Mouse (Mus musculus) testis, adult 2 months (tissue): ENCODE results near the gene Stk10. TPM values are rescaled to one million over a fixed set of nuclear protein-coding genes. Genes with fewer than 3 reads are reported as not detected.

ENCODE experiments used
- H3K27ac ChIP-seq: fragments of 200-500 bp; 2 replicates; pipeline ENCODE4 v1.5.1; 2012; ENCODE audit warnings: low read depth, low read length; ENCODE audit not compliant: control insufficient read depth, insufficient read depth
- H3K27me3 ChIP-seq: fragments of 200-500 bp; 2 replicates; pipeline ENCODE4 v1.6.1; 2012; ENCODE audit warnings: mild to moderate bottlenecking, low read length, moderate library complexity; ENCODE audit not compliant: control insufficient read depth, insufficient read depth
- H3K36me3 ChIP-seq: fragments of 200-500 bp; 2 replicates; pipeline ENCODE4 v1.6.1; 2012; ENCODE audit warnings: mild to moderate bottlenecking, low read length; ENCODE audit not compliant: control insufficient read depth, insufficient read depth
- H3K4me1 ChIP-seq: fragments of 200-500 bp; 2 replicates; pipeline ENCODE4 v1.6.1; 2012; ENCODE audit warnings: low read length; ENCODE audit not compliant: control insufficient read depth, insufficient read depth
- H3K4me3 ChIP-seq: fragments of 200-500 bp; 2 replicates; pipeline ENCODE4 v1.5.1; 2012; ENCODE audit warnings: low read depth, mild to moderate bottlenecking, low read length, moderate library complexity, mixed read lengths; ENCODE audit not compliant: control insufficient read depth
- CTCF ChIP-seq: fragments of 200-500 bp; IDR thresholded peaks from 2 replicates; pipeline ENCODE4 v1.5.1; 2012; ENCODE audit warnings: low read depth, mild to moderate bottlenecking, inconsistent platforms, low read length, moderate library complexity; ENCODE audit not compliant: control insufficient read depth, insufficient read depth, insufficient replicate concordance
- POLR2A ChIP-seq: fragments of 200-500 bp; IDR thresholded peaks from 2 replicates; pipeline ENCODE4 v1.6.1; 2012; ENCODE audit warnings: low read depth, mild to moderate bottlenecking, inconsistent platforms, low read length, moderate library complexity; ENCODE audit not compliant: control insufficient read depth
- polyA plus RNA-seq: library from polyadenylated mRNA; depleted of rRNA; stranded (reverse); fragments of >200 nt; gene quantifications from 2 replicates; pipeline ENCODE4 v1.2.3, GENCODE M21; 2012

Gene Stk10
- polyA plus RNA-seq, 1 experiment: 38.3 TPM

DNA sequence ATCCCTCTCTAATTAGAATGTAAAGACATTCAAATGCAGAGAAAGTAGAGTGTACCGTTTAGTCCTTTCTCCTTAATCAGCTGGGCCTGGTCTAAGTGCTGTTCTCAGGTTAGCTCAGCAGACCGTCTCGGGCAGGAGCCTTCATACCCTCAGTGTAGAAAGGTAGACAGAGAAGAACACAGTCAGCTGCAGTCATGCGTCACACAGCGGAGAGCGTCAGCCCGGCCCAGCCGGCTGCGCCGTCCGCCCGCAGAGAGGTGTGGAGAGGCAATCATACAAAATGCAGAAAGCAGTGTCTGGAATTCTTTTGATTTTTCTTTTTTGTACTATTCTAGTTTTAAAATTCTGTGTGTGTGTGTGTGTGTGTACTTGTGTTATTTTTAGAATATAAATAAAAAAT lies 12.5 kb downstream of the Stk10 start:
- TF ChIP-seq POLR2A (no peak), CTCF (no peak)
- H3K4me3 ChIP-seq: no peak overlapping the region
- no peaks in the 10 kb centered on the region for H3K4me1 ChIP-seq

DNA sequence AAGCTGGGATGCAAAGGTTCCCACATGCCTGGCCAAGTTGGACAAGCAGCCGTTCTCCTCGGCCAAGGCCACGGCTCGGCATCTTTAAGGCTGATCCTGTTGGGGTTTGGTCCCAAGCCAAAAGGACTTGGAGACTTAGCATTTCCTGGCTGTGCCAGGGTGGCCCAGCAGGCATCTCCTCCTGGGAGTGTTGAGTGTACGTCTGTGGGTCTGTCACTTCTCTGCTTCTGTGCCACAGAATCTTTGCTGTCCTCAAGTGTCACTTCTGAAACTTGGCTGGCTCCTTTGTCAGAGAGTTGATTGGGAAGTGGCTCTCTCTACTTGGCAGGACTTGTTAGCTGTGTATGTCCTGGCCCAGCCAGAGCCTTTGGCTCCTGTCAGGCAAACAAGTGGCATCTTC lies 13.4 kb downstream of the Stk10 start:
- Histone ChIP-seq H3K4me1 (no peaks in the 10 kb centered on the region), H3K27ac (no peak overlapping the region), H3K4me3 (no peak overlapping the region), H3K27me3 (no peaks in the 10 kb centered on the region), H3K36me3 (no peaks in the 10 kb centered on the region)
- no peak for TF ChIP-seq POLR2A
- TF ChIP-seq CTCF: no peak

More for the DNA sequence above, 12.5 kb downstream of the Stk10 start:
- Histone ChIP-seq H3K36me3 (no peaks in the 10 kb centered on the region), H3K27ac (no peak overlapping the region), H3K27me3 (no peaks in the 10 kb centered on the region)

DNA sequence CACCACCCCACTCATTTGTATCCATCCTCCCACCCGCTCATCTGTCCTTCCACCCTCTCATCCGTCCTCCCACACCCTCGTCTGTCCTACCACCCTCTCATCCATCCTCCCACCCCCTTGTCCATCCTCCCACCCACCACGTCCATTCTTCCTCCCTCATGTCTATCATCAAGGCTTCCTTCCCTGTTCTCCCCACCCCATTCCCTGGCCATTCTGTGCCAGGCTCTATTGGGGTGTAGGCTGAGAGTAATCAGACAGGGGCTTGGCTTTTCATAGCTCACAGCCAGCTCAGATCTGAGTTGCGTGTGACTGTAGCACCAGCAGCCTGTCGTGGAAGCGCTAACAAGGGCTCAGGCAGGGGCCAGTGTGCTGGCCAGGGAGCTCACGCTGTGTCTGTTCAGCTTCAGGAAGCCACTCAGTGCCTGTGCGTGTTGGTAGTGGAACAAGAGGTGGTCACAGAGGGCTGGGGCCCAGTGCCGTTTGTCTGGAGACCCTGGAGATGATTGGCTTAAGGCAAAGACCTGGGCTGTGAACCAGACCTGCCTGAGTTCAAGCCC lies 14.4 kb downstream of the Stk10 start:
- Histone ChIP-seq H3K4me3 (no peak overlapping the region), H3K27me3 (no peaks in the 10 kb centered on the region), H3K4me1 (no peaks in the 10 kb centered on the region), H3K27ac (no peak overlapping the region), H3K36me3 (no peaks in the 10 kb centered on the region)
- no peak for TF ChIP-seq CTCF

DNA sequence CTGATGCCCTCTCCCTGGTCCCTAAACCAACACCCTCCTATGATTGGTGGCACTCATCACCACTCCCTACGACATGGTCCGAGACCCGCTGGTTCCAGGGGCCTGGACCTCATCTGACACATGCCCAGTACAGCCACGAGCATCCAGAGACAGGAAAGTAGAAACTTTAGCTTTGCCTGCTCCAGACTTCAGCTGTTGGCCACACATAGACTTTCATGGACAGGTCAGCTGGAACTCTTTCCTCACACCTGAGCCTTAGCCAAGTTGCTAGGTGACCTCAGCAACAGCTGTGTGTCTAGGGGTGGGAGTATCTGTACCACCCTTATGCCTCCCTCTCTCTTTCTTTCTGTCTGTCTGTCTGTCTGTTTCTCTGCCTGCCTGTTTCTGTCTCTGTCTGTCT lies 15.1 kb downstream of the Stk10 start:
- H3K4me3 ChIP-seq: no peak overlapping the region
- TF ChIP-seq CTCF (no peak), POLR2A (no peak)
- H3K4me1 ChIP-seq: no peaks in the 10 kb centered on the region
- H3K27me3 ChIP-seq: no peaks in the 10 kb centered on the region
- no peak overlapping the region for H3K27ac ChIP-seq
- no peaks in the 10 kb centered on the region for H3K36me3 ChIP-seq

DNA sequence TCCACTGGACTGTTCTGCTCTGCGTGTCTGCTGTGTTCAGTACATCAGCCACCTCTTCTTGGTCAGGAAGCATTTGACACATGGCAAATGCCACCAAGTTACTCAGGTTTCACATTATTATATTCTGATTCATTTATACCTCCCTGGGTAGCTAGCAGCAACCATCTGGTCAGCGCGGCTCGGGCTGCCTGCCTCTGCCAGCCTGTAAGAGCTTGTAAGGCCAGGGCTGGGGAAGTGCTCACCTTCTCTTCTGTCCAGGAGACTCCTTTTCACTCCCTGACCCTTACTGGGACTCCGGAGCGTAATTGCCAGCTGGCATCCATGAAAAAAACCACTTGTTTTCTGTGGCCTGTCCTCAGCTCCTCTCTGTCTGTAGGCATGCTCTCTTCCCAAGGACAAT lies 16.1 kb downstream of the Stk10 start:
- H3K27ac ChIP-seq: no peak overlapping the region
- H3K4me1 ChIP-seq: no peaks in the 10 kb centered on the region; the same call in 1 of the 2 replicates
- TF ChIP-seq POLR2A (no peak), CTCF (no peak)
- no peaks in the 10 kb centered on the region for H3K36me3 ChIP-seq
- no peak overlapping the region for H3K4me3 ChIP-seq
- H3K27me3 ChIP-seq: no peaks in the 10 kb centered on the region

DNA sequence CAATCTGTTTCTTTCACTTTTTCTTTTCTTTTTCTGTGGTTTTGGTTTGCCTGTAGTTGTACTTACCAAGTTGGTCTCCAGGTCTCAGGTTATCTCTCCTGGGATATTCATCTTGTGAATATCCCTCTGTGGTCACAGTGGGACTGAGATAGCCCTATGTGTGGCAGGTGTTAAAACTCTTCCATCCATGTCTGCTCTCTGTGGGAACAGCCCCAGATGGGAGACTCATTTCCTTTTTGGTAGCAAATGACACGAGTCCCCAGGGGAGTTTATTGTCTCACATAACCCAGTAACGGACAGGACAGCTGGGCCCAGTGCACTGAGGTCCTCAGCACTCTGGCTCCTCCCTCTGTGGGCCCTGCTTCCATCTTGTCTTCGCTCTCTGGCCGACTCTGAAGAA lies 17.0 kb downstream of the Stk10 start:
- Histone ChIP-seq H3K4me3 (no peak overlapping the region), H3K4me1 (no peaks in the 10 kb centered on the region; the same call in 1 of the 2 replicates), H3K36me3 (no peaks in the 10 kb centered on the region), H3K27me3 (no peaks in the 10 kb centered on the region), H3K27ac (no peak overlapping the region)
- TF ChIP-seq POLR2A: no peak
- TF ChIP-seq CTCF: no peak

DNA sequence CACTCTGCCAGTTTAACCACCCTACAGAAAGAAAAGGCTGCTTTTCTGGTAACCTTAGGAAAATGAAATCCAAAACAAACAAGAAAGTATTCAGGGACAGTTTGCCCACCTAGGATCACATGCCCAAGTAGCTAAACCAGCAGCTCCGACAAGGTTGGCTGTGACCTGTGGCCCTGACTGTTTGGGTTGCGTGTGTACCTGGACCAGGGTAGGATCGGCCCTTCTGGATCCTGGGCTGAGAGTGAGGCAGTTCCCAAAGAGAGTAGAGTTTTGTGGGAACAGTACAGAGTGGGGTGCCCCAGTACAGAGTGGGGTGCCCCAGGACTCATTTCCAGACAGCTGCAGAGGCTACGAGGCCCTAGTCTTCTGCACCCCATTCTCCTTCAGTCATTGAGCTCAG lies 18.0 kb downstream of the Stk10 start:
- H3K4me1 ChIP-seq: no peaks in the 10 kb centered on the region; the same call in 1 of the 2 replicates
- TF ChIP-seq POLR2A (no peak), CTCF (no peak)
- H3K27ac ChIP-seq: no peak overlapping the region

More for the DNA sequence above, 18.0 kb downstream of the Stk10 start:
- H3K4me3 ChIP-seq: no peak overlapping the region
- no peaks in the 10 kb centered on the region for H3K36me3 ChIP-seq
- no peaks in the 10 kb centered on the region for H3K27me3 ChIP-seq
